Mouse (Mus musculus) forebrain, embryonic 11.5 days (tissue): ENCODE results near the gene Hibch. TPM values are rescaled to one million over a fixed set of nuclear protein-coding genes. Genes with fewer than 3 reads are reported as not detected.
"Not testable (repeated sequence)": the region's sequence is repeated elsewhere in the genome, so short reads cannot be mapped to it uniquely, and the experiment has no call there.

ENCODE experiments used
- ATAC-seq: fragments of 200-750 bp; cut with Nextera tagmentation; replicated peaks from 2 replicates; pipeline ENCODE4 v1.8.0; 2017; ENCODE audit warnings: moderate TSS enrichment; ENCODE audit not compliant: low FRiP score
- DNase-seq: peaks from one replicate; pipeline ENCODE4 v3.0.0-alpha.2; 2017; ENCODE audit warnings: low spot score
- H3K27ac ChIP-seq: fragments of 300-500 bp; sonication (generic); 2 replicates; pipeline ENCODE4 v1.5.1; 2014; ENCODE audit warnings: low read depth, low read length
- H3K27me3 ChIP-seq: fragments of 300-500 bp; sonication (generic); 2 replicates; pipeline ENCODE4 v1.6.1; 2014; ENCODE audit warnings: mild to moderate bottlenecking, low read length, mixed read lengths; ENCODE audit not compliant: control insufficient read depth, insufficient read depth
- H3K36me3 ChIP-seq: fragments of 300-500 bp; sonication (generic); 2 replicates; pipeline ENCODE4 v1.6.1; 2014; ENCODE audit warnings: mild to moderate bottlenecking, low read length, moderate library complexity, mixed read lengths; ENCODE audit not compliant: control insufficient read depth, insufficient read depth
- H3K4me1 ChIP-seq: fragments of 300-500 bp; sonication (generic); replicated peaks from 2 replicates; pipeline ENCODE4 v1.6.1; 2014; ENCODE audit warnings: low read length, mixed read lengths; ENCODE audit not compliant: control insufficient read depth, insufficient read depth
- H3K4me2 ChIP-seq: fragments of 300-500 bp; sonication (generic); 2 replicates; pipeline ENCODE4 v1.6.1; 2014; ENCODE audit warnings: low read depth, mild to moderate bottlenecking, low read length, moderate library complexity, mixed read lengths; ENCODE audit not compliant: severe bottlenecking
- H3K4me3 ChIP-seq: fragments of 300-500 bp; sonication (generic); 2 replicates; pipeline ENCODE4 v1.5.1; 2014; ENCODE audit warnings: low read depth, low read length
- H3K9ac ChIP-seq: fragments of 300-500 bp; sonication (generic); 2 replicates; pipeline ENCODE4 v1.6.1; 2014; ENCODE audit warnings: low read length
- H3K9me3 ChIP-seq: fragments of 300-500 bp; sonication (generic); 2 replicates; pipeline ENCODE4 v1.6.1; 2016; ENCODE audit warnings: low read length, mixed read lengths; ENCODE audit not compliant: control insufficient read depth
- WGBS: fragments of 180-500 bp; shearing (Covaris S2); extraction: QIAGEN DNeasy Blood & Tissue Kit; methylation state at CpG from one replicate; pipeline ENCODE4 v1.1.7; 2014; 5-methylcytosine and 5-hydroxymethylcytosine counted together
- polyA plus RNA-seq: library from polyadenylated mRNA; unstranded; fragments of >200 nt; fragmentation: Nextera tagmentation; extraction: Ambion mirVana; gene quantifications from 2 replicates; pipeline ENCODE4 v1.2.1, GENCODE M21; 2014

The Hibch gene
- polyA plus RNA-seq, 1 experiment from 2014 or later, result 24.1 TPM

GRCm38 (mm10) chr1:52924482-52924881, 79.8 kb downstream of the Hibch start:
- not testable (repeated sequence) for H3K27me3 ChIP-seq, H3K4me2 ChIP-seq, H3K36me3 ChIP-seq, H3K4me3 ChIP-seq, H3K9me3 ChIP-seq, ATAC-seq, H3K9ac ChIP-seq, DNase-seq, H3K4me1 ChIP-seq, H3K27ac ChIP-seq
- no CpG with 5 or more reads among the region's 1 CpGs for WGBS

- no peak overlapping the region for H3K27ac ChIP-seq
- no peaks in the 10 kb centered on the region; the same call in 1 of the 2 replicates for H3K9me3 ChIP-seq
- no peaks in the 10 kb centered on the region for H3K36me3 ChIP-seq
- no peak for DNase-seq
- H3K4me1 ChIP-seq, result no peaks in the 10 kb centered on the region
- H3K4me3 ChIP-seq, result no peak overlapping the region
- H3K4me2 ChIP-seq, result no peak overlapping the region
- no peak for ATAC-seq
- 92% methylated on average over 5 of the region's 5 CpGs for WGBS
- H3K9ac ChIP-seq, result no peak overlapping the region
- no peaks in the 10 kb centered on the region for H3K27me3 ChIP-seq
Observed at GRCm38 (mm10) chr1:52934494-52934893, 89.8 kb downstream of the Hibch start.

GRCm38 (mm10) chr1:52939021-52939420, 94.3 kb downstream of the Hibch start:
- Histone ChIP-seq H3K27ac (no peak overlapping the region), H3K9ac (no peak overlapping the region), H3K4me3 (no peak overlapping the region), H3K4me2 (no peak overlapping the region), H3K36me3 (no peaks in the 10 kb centered on the region), H3K9me3 (no peaks in the 10 kb centered on the region; the same call in 1 of the 2 replicates), H3K27me3 (no peaks in the 10 kb centered on the region), H3K4me1 (no peaks in the 10 kb centered on the region)
- ATAC-seq (no peak), DNase-seq (no peak)
- 86% methylated on average over 1 of the region's 1 CpGs for WGBS

- 91% methylated on average over 5 of the region's 5 CpGs for WGBS
- Histone ChIP-seq H3K4me3 (no peak overlapping the region), H3K9ac (no peak overlapping the region), H3K27ac (no peak overlapping the region), H3K4me2 (no peak overlapping the region), H3K36me3 (no peaks in the 10 kb centered on the region), H3K9me3 (no peaks in the 10 kb centered on the region), H3K4me1 (no peaks in the 10 kb centered on the region), H3K27me3 (no peaks in the 10 kb centered on the region)
- no peak for ATAC-seq
- DNase-seq, result no peak
Observed at GRCm38 (mm10) chr1:52947895-52948294, 103.2 kb downstream of the Hibch start.

GRCm38 (mm10) chr1:52951146-52951868, 106.6 kb downstream of the Hibch start:
- Histone ChIP-seq H3K4me3 (no peak overlapping the region), H3K27me3 (no peaks in the 10 kb centered on the region), H3K4me1 (no peaks in the 10 kb centered on the region; the same call in 1 of the 2 replicates), H3K36me3 (no peaks in the 10 kb centered on the region), H3K9ac (no peak overlapping the region), H3K4me2 (no peak overlapping the region), H3K27ac (no peak overlapping the region), H3K9me3 (no peaks in the 10 kb centered on the region)
- WGBS, result 52% methylated on average over 5 of the region's 5 CpGs
- no peak for ATAC-seq
- no peak for DNase-seq

GRCm38 (mm10) chr1:52952143-52952542, 107.4 kb downstream of the Hibch start:
- DNase-seq (no peak), ATAC-seq (peak; percentile 18; the same call in 1 of the 2 replicates)
- Histone ChIP-seq H3K4me3 (peak overlapping the region; percentile 47), H3K4me2 (peak overlapping the region; percentile 90), H3K4me1 (no peaks in the 10 kb centered on the region; the same call in 1 of the 2 replicates), H3K9me3 (no peaks in the 10 kb centered on the region), H3K27me3 (no peaks in the 10 kb centered on the region), H3K9ac (peak overlapping the region; percentile 54), H3K36me3 (no peaks in the 10 kb centered on the region), H3K27ac (no peak overlapping the region)
- 2% methylated on average over 5 of the region's 5 CpGs for WGBS

- DNase-seq (peak; percentile 65), ATAC-seq (peak; percentile 82)
- no peak overlapping the region for H3K27ac ChIP-seq
Observed at GRCm38 (mm10) chr1:52952551-52953397, 108.0 kb downstream of the Hibch start.

GRCm38 (mm10) chr1:52953548-52953947, 108.8 kb downstream of the Hibch start:
- peak overlapping the region; percentile 90; the same call in 1 of the 2 replicates for H3K4me2 ChIP-seq
- no peak for DNase-seq
- ATAC-seq, result no peak

More at GRCm38 (mm10) chr1:52952551-52953397, 108.0 kb downstream of the Hibch start:
- Histone ChIP-seq H3K4me2 (peak overlapping the region; percentile 90), H3K4me3 (peak overlapping the region; percentile 47), H3K9ac (peak overlapping the region; percentile 54), H3K36me3 (no peaks in the 10 kb centered on the region), H3K4me1 (no peaks in the 10 kb centered on the region; the same call in 1 of the 2 replicates), H3K27me3 (no peaks in the 10 kb centered on the region), H3K9me3 (no peaks in the 10 kb centered on the region)
- WGBS, result under 1% methylated on average over 46 of the region's 47 CpGs

More at GRCm38 (mm10) chr1:52953548-52953947, 108.8 kb downstream of the Hibch start:
- no peak overlapping the region for H3K9ac ChIP-seq
- H3K27ac ChIP-seq, result no peak overlapping the region
- no peaks in the 10 kb centered on the region for H3K27me3 ChIP-seq
- no peaks in the 10 kb centered on the region for H3K36me3 ChIP-seq
- H3K4me1 ChIP-seq, result no peaks in the 10 kb centered on the region; the same call in 1 of the 2 replicates
- H3K9me3 ChIP-seq, result no peaks in the 10 kb centered on the region
- 8% methylated on average over 4 of the region's 4 CpGs for WGBS
- no peak overlapping the region for H3K4me3 ChIP-seq
